Mouse (Mus musculus) layer of hippocampus, adult 2 months (tissue): ENCODE results near the gene Sbno2. TPM values are rescaled to one million over a fixed set of nuclear protein-coding genes. Genes with fewer than 3 reads are reported as not detected.
"Not testable (repeated sequence)": the region's sequence is repeated elsewhere in the genome, so short reads cannot be mapped to it uniquely, and the experiment has no call there.

Experiments used
- DNase-seq, 2 experiments: peaks; one replicate each; pipeline ENCODE4 v3.0.0; 2022; ENCODE audit warnings: low spot score in 2 of 2
- H3K27ac ChIP-seq: fragments of 200-600 bp; 2 replicates; pipeline ENCODE4 v1.8.1; 2022
- H3K4me3 ChIP-seq: fragments of 200-600 bp; 2 replicates; pipeline ENCODE4 v1.8.1; 2022; ENCODE audit warnings: mild to moderate bottlenecking
- CTCF ChIP-seq: fragments of 200-600 bp; conservative IDR thresholded peaks from 2 replicates; pipeline ENCODE4 v1.8.1; 2022; ENCODE audit warnings: antibody characterized with exemption, mild to moderate bottlenecking, moderate library complexity
- total RNA-seq, 2 experiments: library from RNA; stranded (reverse); gene quantifications; 2 replicates each; pipeline ENCODE4 v1.2.3; 2021

Gene Sbno2
- total RNA-seq, 2 experiments from 2014 or later, result 22.4 to 23.4 TPM

GRCm38 (mm10) chr10:80072623-80073489 is 32.5 kb downstream of the Sbno2 start:
- no peak overlapping the region for H3K27ac ChIP-seq
- H3K4me3 ChIP-seq, result no peak overlapping the region
- no peak for TF ChIP-seq CTCF
- DNase-seq, result no peak

- TF ChIP-seq CTCF, result no peak
Observed at GRCm38 (mm10) chr10:80071516-80071900, 33.9 kb downstream of the Sbno2 start.

GRCm38 (mm10) chr10:80070837-80071515 is 34.4 kb downstream of the Sbno2 start:
- TF ChIP-seq CTCF, result no peak
- H3K27ac ChIP-seq, result peak overlapping the region; percentile 77

More at GRCm38 (mm10) chr10:80071516-80071900, 33.9 kb downstream of the Sbno2 start:
- DNase-seq, result no peak
- no peak overlapping the region for H3K4me3 ChIP-seq
- peak overlapping the region; percentile 77 for H3K27ac ChIP-seq

GRCm38 (mm10) chr10:80069948-80070450 is 35.4 kb downstream of the Sbno2 start:
- Histone ChIP-seq H3K27ac (no peak overlapping the region), H3K4me3 (no peak overlapping the region)
- TF ChIP-seq CTCF, result no peak
- no peak for DNase-seq

More at GRCm38 (mm10) chr10:80070837-80071515, 34.4 kb downstream of the Sbno2 start:
- peak; percentile 48 to 61 for DNase-seq
- H3K4me3 ChIP-seq, result no peak overlapping the region

GRCm38 (mm10) chr10:80069251-80069650 is 36.1 kb downstream of the Sbno2 start:
- DNase-seq, result no peak
- no peak for TF ChIP-seq CTCF
- H3K4me3 ChIP-seq, result no peak overlapping the region
- H3K27ac ChIP-seq, result no peak overlapping the region

- Histone ChIP-seq H3K27ac (peak overlapping the region; percentile 46; the same call in 1 of the 2 replicates), H3K4me3 (no peak overlapping the region)
- no peak for DNase-seq
- peak; percentile 38 for TF ChIP-seq CTCF
Observed at GRCm38 (mm10) chr10:80063877-80064650, 41.3 kb downstream of the Sbno2 start.

GRCm38 (mm10) chr10:80063104-80063503 is 42.3 kb downstream of the Sbno2 start:
- no peak for DNase-seq
- no peak for TF ChIP-seq CTCF
- H3K27ac ChIP-seq, result peak overlapping the region; percentile 46; the same call in 1 of the 2 replicates
- H3K4me3 ChIP-seq, result no peak overlapping the region

- Histone ChIP-seq H3K27ac (0 out of 2 replicates have a peak overlapping the region, but pooled peaks have one; percentile 18), H3K4me3 (no peak overlapping the region)
- DNase-seq, result no peak
- TF ChIP-seq CTCF, result no peak
Observed at GRCm38 (mm10) chr10:80057683-80058326, 47.6 kb downstream of the Sbno2 start.

GRCm38 (mm10) chr10:80056976-80057682 is 48.2 kb downstream of the Sbno2 start:
- DNase-seq, result no peak
- no peak overlapping the region for H3K27ac ChIP-seq
- no peak overlapping the region for H3K4me3 ChIP-seq
- TF ChIP-seq CTCF, result no peak

GRCm38 (mm10) chr10:80056506-80056905 is 48.9 kb downstream of the Sbno2 start:
- Histone ChIP-seq H3K4me3 (no peak overlapping the region), H3K27ac (no peak overlapping the region)
- no peak for TF ChIP-seq CTCF
- DNase-seq, result no peak

- Histone ChIP-seq H3K27ac (peak overlapping the region; percentile 1; the same call in 1 of the 2 replicates), H3K4me3 (no peak overlapping the region)
- no peak for TF ChIP-seq CTCF
- no peak for DNase-seq
Observed at GRCm38 (mm10) chr10:80055891-80056290, 49.5 kb downstream of the Sbno2 start.

- peak overlapping the region; percentile 96; the same call in 1 of the 2 replicates for H3K4me3 ChIP-seq
- TF ChIP-seq CTCF, result no peak
- H3K27ac ChIP-seq, result peak overlapping the region; percentile 1; the same call in 1 of the 2 replicates
- no peak for DNase-seq
Observed at GRCm38 (mm10) chr10:80055364-80055763, 50.0 kb downstream of the Sbno2 start.

- not testable (repeated sequence) for DNase-seq
- peak overlapping the region; percentile 98; the same call in 1 of the 2 replicates for H3K27ac ChIP-seq
Observed at GRCm38 (mm10) chr10:80054911-80055310, 50.5 kb downstream of the Sbno2 start.

More at GRCm38 (mm10) chr10:80054911-80055310, 50.5 kb downstream of the Sbno2 start:
- peak overlapping the region; percentile 96 for H3K4me3 ChIP-seq
